Mouse (Mus musculus): Measurements from ENCODE around the gene Prdm10. TPM values are rescaled to one million over a fixed set of nuclear protein-coding genes. Genes with fewer than 3 reads are reported as not detected.

Gene Prdm10
- polyA plus RNA-seq, 2 experiments, result 5.5 to 14.6 TPM

DNA sequence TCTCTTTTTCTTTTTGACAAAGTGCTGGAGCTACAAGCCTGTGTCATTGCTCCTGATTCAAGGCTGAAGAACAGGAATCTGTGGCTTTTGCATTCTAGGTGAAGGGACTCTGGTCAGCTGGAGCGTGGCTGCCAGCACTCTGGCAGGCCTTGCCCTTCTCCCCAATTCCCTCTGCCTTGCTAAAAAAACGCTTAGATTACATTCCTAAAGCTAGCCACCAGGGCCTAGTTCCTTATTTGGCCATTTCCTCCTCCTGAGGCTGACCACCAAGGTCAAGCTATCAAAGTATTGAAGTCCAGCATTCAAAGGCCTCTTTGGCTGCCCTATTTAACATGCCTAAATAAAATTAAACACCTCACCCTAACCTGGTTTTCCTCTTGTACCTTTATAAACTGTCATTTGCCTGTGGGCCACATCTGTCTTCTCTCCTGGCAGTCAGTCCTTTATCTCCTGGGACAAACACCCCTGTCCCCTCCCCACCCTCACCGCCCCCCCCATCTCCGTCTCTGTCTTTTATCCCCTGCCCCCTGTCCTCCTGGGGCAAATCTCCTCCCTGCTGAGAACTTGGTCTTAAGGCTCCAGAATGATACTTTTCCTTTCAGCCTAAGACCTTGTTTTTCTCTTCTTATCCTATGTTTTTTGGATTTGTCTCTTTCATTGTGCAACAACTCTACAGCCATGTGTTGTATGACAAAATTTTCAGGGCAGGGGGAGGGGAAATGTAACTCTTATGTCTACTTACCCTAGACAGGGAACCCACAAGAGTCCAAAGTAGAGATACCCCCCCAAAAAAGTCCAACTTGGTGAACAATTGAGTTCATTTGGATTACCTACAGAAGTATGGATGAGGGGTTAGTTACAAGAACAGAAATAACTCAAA is 17.9 kb upstream of the Prdm10 start:
- H3K9ac ChIP-seq (ENCODE audit: low read depth, low read length, severe bottlenecking), result no peak overlapping the region
- no peak for TF ChIP-seq POLR2A (IDR thresholded peaks at IDR 0.05; ENCODE audit: borderline replicate concordance, extremely low read depth, insufficient read depth, insufficient read length)
- no peak overlapping the region for H3K4me2 ChIP-seq (replicated peaks; ENCODE audit: low read depth, low read length, severe bottlenecking)
- 0 out of 2 replicates have a peak, but pooled peaks cover 3% of the 10 kb centered on the region for H3K4me1 ChIP-seq (ENCODE audit: control insufficient read depth, insufficient read depth, low read length)
- no peak overlapping the region for H3K4me3 ChIP-seq (replicated peaks; ENCODE audit: low read length)
- H3K9me3 ChIP-seq (ENCODE audit: control insufficient read depth, low read length), result no peaks in the 10 kb centered on the region
- DNase-seq (ENCODE audit: low spot score) (no peak), ATAC-seq (ENCODE audit: low FRiP score, low read depth) (no peak)
- WGBS, result 43% methylated on average over 4 of the region's 4 CpGs
- no peak overlapping the region for H3K27ac ChIP-seq (replicated peaks; ENCODE audit: low read depth, low read length)
- H3K36me3 ChIP-seq (ENCODE audit: control insufficient read depth, insufficient read depth, low read length), result no peaks in the 10 kb centered on the region
- no peaks in the 10 kb centered on the region for H3K27me3 ChIP-seq (ENCODE audit: control insufficient read depth, insufficient read depth, low read length)

GRCm38 (mm10) chr9:31266013-31266659 is 14.2 kb upstream of the Prdm10 start:
- 49% methylated on average over 5 of the region's 5 CpGs for WGBS
- no peak for TF ChIP-seq POLR2A (IDR thresholded peaks at IDR 0.05; ENCODE audit: borderline replicate concordance, extremely low read depth, insufficient read depth, insufficient read length)
- H3K4me3 ChIP-seq (replicated peaks; ENCODE audit: low read length), result no peak overlapping the region
- peak overlapping the region; percentile 40; the same call in 1 of the 2 replicates for H3K27ac ChIP-seq (replicated peaks; ENCODE audit: low read depth, low read length)
- ATAC-seq (ENCODE audit: low FRiP score, low read depth) (peak; percentile 50), DNase-seq (ENCODE audit: low spot score) (peak; percentile 82)
- H3K4me1 ChIP-seq (ENCODE audit: control insufficient read depth, insufficient read depth, low read length), result 0 out of 2 replicates have a peak, but pooled peaks cover 3% of the 10 kb centered on the region
- no peak overlapping the region for H3K9ac ChIP-seq (ENCODE audit: low read depth, low read length, severe bottlenecking)
- no peaks in the 10 kb centered on the region for H3K36me3 ChIP-seq (ENCODE audit: control insufficient read depth, insufficient read depth, low read length)
- no peaks in the 10 kb centered on the region for H3K27me3 ChIP-seq (ENCODE audit: control insufficient read depth, insufficient read depth, low read length)
- H3K4me2 ChIP-seq (replicated peaks; ENCODE audit: low read depth, low read length, severe bottlenecking), result no peak overlapping the region
- H3K9me3 ChIP-seq (ENCODE audit: control insufficient read depth, low read length), result no peaks in the 10 kb centered on the region

DNA sequence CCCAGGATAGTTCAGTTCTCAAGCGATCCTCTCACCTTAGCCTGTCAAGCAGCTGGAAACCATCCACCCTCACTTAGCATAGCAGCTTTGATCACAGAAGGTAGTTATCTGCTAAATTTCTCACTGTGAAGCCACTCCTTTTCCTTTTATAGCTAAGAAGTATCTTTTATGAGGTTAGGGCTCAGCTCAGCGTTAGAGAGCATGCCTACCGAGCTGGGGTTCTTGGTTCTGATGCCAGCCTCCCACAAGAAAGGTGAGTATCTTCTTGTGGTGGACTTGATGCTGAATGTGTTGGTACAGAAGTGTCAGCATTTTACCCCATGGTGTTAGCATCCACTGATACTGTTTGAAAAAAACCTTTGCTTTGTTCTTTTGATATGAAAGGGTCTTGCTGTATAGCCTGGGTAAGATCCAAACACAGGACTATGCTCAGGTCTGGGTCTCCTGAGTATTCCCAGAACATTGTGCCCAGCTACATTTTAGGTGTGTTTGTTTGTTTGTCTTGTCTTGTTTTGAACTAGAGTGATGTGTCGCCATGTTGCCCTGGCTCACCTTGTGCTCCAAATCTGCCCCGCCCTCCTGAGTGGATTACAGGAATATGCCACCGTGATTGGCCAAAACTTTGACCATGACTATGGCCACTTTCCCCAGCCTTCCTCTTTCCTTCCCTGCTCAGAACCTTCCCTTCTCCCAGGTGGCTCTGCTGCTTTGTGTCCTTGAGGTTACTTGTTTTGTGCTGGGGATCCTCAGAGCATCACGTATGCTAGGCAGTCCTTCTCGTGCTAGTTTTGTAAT is 8.9 kb upstream of the Prdm10 start:
- no peaks in the 10 kb centered on the region for H3K36me3 ChIP-seq (ENCODE audit: control insufficient read depth, insufficient read depth, low read length)
- H3K9ac ChIP-seq (ENCODE audit: low read depth, low read length, severe bottlenecking), result no peak overlapping the region
- ATAC-seq (ENCODE audit: low FRiP score, low read depth) (no peak), DNase-seq (ENCODE audit: low spot score) (no peak)
- H3K4me2 ChIP-seq (replicated peaks; ENCODE audit: low read depth, low read length, severe bottlenecking), result no peak overlapping the region
- no peaks in the 10 kb centered on the region for H3K9me3 ChIP-seq (ENCODE audit: control insufficient read depth, low read length)
- no peak overlapping the region for H3K27ac ChIP-seq (replicated peaks; ENCODE audit: low read depth, low read length)
- no peak for TF ChIP-seq POLR2A (IDR thresholded peaks at IDR 0.05; ENCODE audit: borderline replicate concordance, extremely low read depth, insufficient read depth, insufficient read length)
- WGBS, result 60% methylated on average over 8 of the region's 8 CpGs
- no peaks in the 10 kb centered on the region for H3K4me1 ChIP-seq (ENCODE audit: control insufficient read depth, insufficient read depth, low read length)
- no peaks in the 10 kb centered on the region for H3K27me3 ChIP-seq (ENCODE audit: control insufficient read depth, insufficient read depth, low read length)
- no peak overlapping the region for H3K4me3 ChIP-seq (replicated peaks; ENCODE audit: low read length)

DNA sequence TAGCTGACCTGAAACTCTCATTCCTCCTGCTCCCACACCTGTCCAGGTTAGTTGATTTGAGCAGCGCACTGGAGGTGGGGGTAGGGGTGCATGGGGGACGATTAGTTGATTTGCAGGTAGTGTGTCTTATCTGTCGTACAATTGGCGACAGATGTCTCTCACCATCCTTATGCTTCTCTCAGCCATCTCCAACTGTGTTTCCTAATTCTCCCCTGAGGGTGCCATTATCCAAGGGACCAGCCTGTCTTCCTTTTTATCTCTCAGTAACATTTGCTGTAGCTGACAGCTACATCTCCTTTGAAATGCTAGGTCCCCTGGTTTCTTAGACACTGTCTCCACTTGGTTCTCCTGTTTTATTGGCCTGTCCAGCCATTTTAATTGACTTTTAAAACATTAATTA is 8.2 kb upstream of the Prdm10 start:
- no peak overlapping the region for H3K27ac ChIP-seq (replicated peaks; ENCODE audit: low read depth, low read length)
- no peak for ATAC-seq (ENCODE audit: low FRiP score, low read depth)
- WGBS, result 54% methylated on average over 4 of the region's 4 CpGs

GRCm38 (mm10) chr9:31278651-31279050 is 1.7 kb upstream of the Prdm10 start:
- no peak for TF ChIP-seq POLR2A (IDR thresholded peaks at IDR 0.05; ENCODE audit: borderline replicate concordance, extremely low read depth, insufficient read depth, insufficient read length)
- no peaks in the 10 kb centered on the region for H3K36me3 ChIP-seq (ENCODE audit: control insufficient read depth, insufficient read depth, low read length)
- H3K27me3 ChIP-seq (ENCODE audit: control insufficient read depth, insufficient read depth, low read length), result no peaks in the 10 kb centered on the region
- ATAC-seq (ENCODE audit: low FRiP score, low read depth), result no peak
- peaks cover 21% of the 10 kb centered on the region for H3K4me1 ChIP-seq (ENCODE audit: control insufficient read depth, insufficient read depth, low read length)
- H3K4me2 ChIP-seq (replicated peaks; ENCODE audit: low read depth, low read length, severe bottlenecking), result no peak overlapping the region
- WGBS, result 68% methylated on average over 7 of the region's 7 CpGs
- H3K9ac ChIP-seq (ENCODE audit: low read depth, low read length, severe bottlenecking), result no peak overlapping the region
- no peak for DNase-seq (ENCODE audit: low spot score)
- H3K27ac ChIP-seq (replicated peaks; ENCODE audit: low read depth, low read length), result no peak overlapping the region
- H3K4me3 ChIP-seq (replicated peaks; ENCODE audit: low read length), result no peak overlapping the region
- no peaks in the 10 kb centered on the region for H3K9me3 ChIP-seq (ENCODE audit: control insufficient read depth, low read length)

More for the DNA sequence above, 8.2 kb upstream of the Prdm10 start:
- no peak overlapping the region for H3K4me2 ChIP-seq (replicated peaks; ENCODE audit: low read depth, low read length, severe bottlenecking)
- TF ChIP-seq POLR2A (IDR thresholded peaks at IDR 0.05; ENCODE audit: borderline replicate concordance, extremely low read depth, insufficient read depth, insufficient read length), result no peak
- H3K4me3 ChIP-seq (replicated peaks; ENCODE audit: low read length), result no peak overlapping the region
- DNase-seq (ENCODE audit: low spot score), result no peak
- no peak overlapping the region for H3K9ac ChIP-seq (ENCODE audit: low read depth, low read length, severe bottlenecking)
- H3K36me3 ChIP-seq (ENCODE audit: control insufficient read depth, insufficient read depth, low read length), result no peaks in the 10 kb centered on the region
- H3K27me3 ChIP-seq (ENCODE audit: control insufficient read depth, insufficient read depth, low read length), result no peaks in the 10 kb centered on the region
- H3K9me3 ChIP-seq (ENCODE audit: control insufficient read depth, low read length), result no peaks in the 10 kb centered on the region
- H3K4me1 ChIP-seq (ENCODE audit: control insufficient read depth, insufficient read depth, low read length), result no peaks in the 10 kb centered on the region
